Mouse (Mus musculus) heart, postnatal 0 days (tissue): ENCODE data around the gene Tmem207. TPM values are rescaled to one million over a fixed set of nuclear protein-coding genes. Genes with fewer than 3 reads are reported as not detected.

ENCODE experiments used
- ATAC-seq: fragments of 200-750 bp; cut with Nextera tagmentation; 2 replicates; pipeline ENCODE4 v1.8.0; 2017; ENCODE audit warnings: low read depth, moderate number of reproducible peaks, moderate library complexity; ENCODE audit not compliant: insufficient read depth
- DNase-seq: peaks from one replicate; pipeline ENCODE4 v3.0.0-alpha.2; 2016; ENCODE audit warnings: low spot score
- H3K27ac ChIP-seq: fragments of 300-500 bp; sonication (generic); 2 replicates; pipeline ENCODE4 v1.5.1; 2014; ENCODE audit warnings: low read depth, mild to moderate bottlenecking
- H3K27me3 ChIP-seq: fragments of 300-500 bp; sonication (generic); 2 replicates; pipeline ENCODE4 v1.6.1; 2014; ENCODE audit warnings: low read length, mixed read lengths; ENCODE audit not compliant: control insufficient read depth, insufficient read depth
- H3K36me3 ChIP-seq: fragments of 300-500 bp; sonication (generic); replicated peaks from 2 replicates; pipeline ENCODE4 v1.6.1; 2014; ENCODE audit warnings: low read length, mixed read lengths; ENCODE audit not compliant: control insufficient read depth, insufficient read depth
- H3K4me1 ChIP-seq: fragments of 300-500 bp; sonication (generic); 2 replicates; pipeline ENCODE4 v1.6.1; 2014; ENCODE audit warnings: antibody characterized with exemption; ENCODE audit not compliant: control insufficient read depth, insufficient read depth
- H3K4me2 ChIP-seq: fragments of 300-500 bp; sonication (generic); 2 replicates; pipeline ENCODE4 v1.6.1; 2014; ENCODE audit warnings: low read depth, mild to moderate bottlenecking, low read length, moderate library complexity
- H3K4me3 ChIP-seq: fragments of 300-500 bp; sonication (generic); 2 replicates; pipeline ENCODE4 v1.5.1; 2014; ENCODE audit warnings: low read depth, low read length
- H3K9ac ChIP-seq: fragments of 300-500 bp; sonication (generic); replicated peaks from 2 replicates; pipeline ENCODE4 v1.6.1; 2014; ENCODE audit warnings: low read depth, low read length, mixed read lengths
- H3K9me3 ChIP-seq: fragments of 300-500 bp; sonication (generic); replicated peaks from 2 replicates; pipeline ENCODE4 v1.6.1; 2016; ENCODE audit warnings: low read length; ENCODE audit not compliant: control insufficient read depth
- CTCF ChIP-seq: IDR thresholded peaks from 2 replicates; pipeline ENCODE4 v1.5.1; 2016; ENCODE audit warnings: antibody characterized with exemption, control low read depth, low read depth
- EP300 ChIP-seq: IDR thresholded peaks from 2 replicates; pipeline ENCODE4 v1.6.1; 2016; ENCODE audit warnings: antibody characterized with exemption, low read depth
- WGBS: fragments of 180-500 bp; shearing (Covaris S2); extraction: QIAGEN DNeasy Blood & Tissue Kit; methylation state at CpG from one replicate; pipeline ENCODE4 v1.1.7; 2014; 5-methylcytosine and 5-hydroxymethylcytosine counted together
- polyA plus RNA-seq: library from polyadenylated mRNA; unstranded; fragments of >200 nt; fragmentation: Nextera tagmentation; extraction: Ambion mirVana; gene quantifications from 2 replicates; pipeline ENCODE4 v1.2.1, GENCODE M21; 2015
- total RNA-seq: library from RNA; depleted of rRNA; stranded (reverse); fragments of >200 nt; gene quantifications from 2 replicates; pipeline ENCODE4 v1.2.3, GENCODE M21; 2014; ENCODE audit warnings: low replicate concordance; rRNA removed

Gene Tmem207
- not detected in 2 replicates for total RNA-seq
- not detected in 2 replicates for polyA plus RNA-seq

GRCm38 (mm10) chr16:26526669-26527068 is at the start of gene Tmem207:
Tmem207 (minus strand) TSS chr16:26526769.
- ATAC-seq (no peak), DNase-seq (no peak)
- H3K4me2 ChIP-seq: no peak within 1 kb of the TSS
- H3K9ac ChIP-seq: no peak within 1 kb of the TSS
- no peaks in the 10 kb centered on the region for H3K27me3 ChIP-seq
- TF ChIP-seq CTCF (no peak), EP300 (no peak)
- H3K9me3 ChIP-seq: no peaks in the 10 kb centered on the region
- H3K36me3 ChIP-seq: no peaks in the 10 kb centered on the region
- H3K4me3 ChIP-seq: no peak within 1 kb of the TSS
- WGBS: 88% methylated on average over 4 of the region's 4 CpGs
- H3K27ac ChIP-seq: no peak within 1 kb of the TSS
- no peaks in the 10 kb centered on the region for H3K4me1 ChIP-seq

GRCm38 (mm10) chr16:26574173-26574572 is 47.6 kb upstream of the Tmem207 start:
- H3K4me1 ChIP-seq: no peaks in the 10 kb centered on the region
- ATAC-seq (no peak), DNase-seq (no peak)
- no peak overlapping the region for H3K27ac ChIP-seq
- H3K36me3 ChIP-seq: no peaks in the 10 kb centered on the region
- 82% methylated on average over 5 of the region's 5 CpGs for WGBS
- H3K4me2 ChIP-seq: no peak overlapping the region
- no peaks in the 10 kb centered on the region for H3K9me3 ChIP-seq
- H3K4me3 ChIP-seq: no peak overlapping the region
- H3K9ac ChIP-seq: no peak overlapping the region
- H3K27me3 ChIP-seq: no peaks in the 10 kb centered on the region
- no peak for TF ChIP-seq CTCF
- TF ChIP-seq EP300: no peak

- Histone ChIP-seq H3K4me1 (no peaks in the 10 kb centered on the region), H3K9me3 (no peaks in the 10 kb centered on the region), H3K27ac (no peak overlapping the region), H3K4me2 (no peak overlapping the region), H3K9ac (no peak overlapping the region), H3K4me3 (no peak overlapping the region), H3K36me3 (no peaks in the 10 kb centered on the region), H3K27me3 (no peaks in the 10 kb centered on the region)
- DNase-seq (no peak), ATAC-seq (no peak)
- 52% methylated on average over 2 of the region's 2 CpGs for WGBS
- TF ChIP-seq CTCF (no peak), EP300 (no peak)
These were observed 45.3 kb upstream of the Tmem207 start for GRCm38 (mm10) chr16:26571836-26572235.

GRCm38 (mm10) chr16:26569387-26569978 is 42.9 kb upstream of the Tmem207 start:
- Histone ChIP-seq H3K27me3 (no peaks in the 10 kb centered on the region), H3K27ac (no peak overlapping the region), H3K9ac (no peak overlapping the region), H3K4me2 (no peak overlapping the region), H3K4me3 (no peak overlapping the region), H3K4me1 (no peaks in the 10 kb centered on the region), H3K36me3 (no peaks in the 10 kb centered on the region), H3K9me3 (no peaks in the 10 kb centered on the region)
- DNase-seq (no peak), ATAC-seq (no peak)
- TF ChIP-seq EP300 (no peak), CTCF (no peak)

GRCm38 (mm10) chr16:26562771-26563170 is 36.2 kb upstream of the Tmem207 start:
- H3K9ac ChIP-seq: no peak overlapping the region
- no peak overlapping the region for H3K4me2 ChIP-seq
- H3K4me1 ChIP-seq: no peaks in the 10 kb centered on the region
- no peaks in the 10 kb centered on the region for H3K36me3 ChIP-seq
- no peak for ATAC-seq
- no peak for DNase-seq
- H3K4me3 ChIP-seq: no peak overlapping the region
- TF ChIP-seq EP300: no peak
- TF ChIP-seq CTCF: no peak
- H3K27me3 ChIP-seq: no peaks in the 10 kb centered on the region
- WGBS: 48% methylated on average over 2 of the region's 2 CpGs
- H3K9me3 ChIP-seq: no peaks in the 10 kb centered on the region
- H3K27ac ChIP-seq: no peak overlapping the region

GRCm38 (mm10) chr16:26561743-26562142 is 35.2 kb upstream of the Tmem207 start:
- ATAC-seq: no peak

More at GRCm38 (mm10) chr16:26561743-26562142, 35.2 kb upstream of the Tmem207 start:
- Histone ChIP-seq H3K9me3 (no peaks in the 10 kb centered on the region), H3K4me1 (no peaks in the 10 kb centered on the region), H3K27ac (no peak overlapping the region), H3K27me3 (no peaks in the 10 kb centered on the region), H3K4me2 (no peak overlapping the region), H3K9ac (no peak overlapping the region), H3K4me3 (no peak overlapping the region), H3K36me3 (no peaks in the 10 kb centered on the region)
- 47% methylated on average over 2 of the region's 2 CpGs for WGBS
- TF ChIP-seq CTCF (no peak), EP300 (no peak)
- DNase-seq: no peak
